Mouse (Mus musculus): ENCODE data around the gene Fgf23.

The Fgf23 gene

DNA sequence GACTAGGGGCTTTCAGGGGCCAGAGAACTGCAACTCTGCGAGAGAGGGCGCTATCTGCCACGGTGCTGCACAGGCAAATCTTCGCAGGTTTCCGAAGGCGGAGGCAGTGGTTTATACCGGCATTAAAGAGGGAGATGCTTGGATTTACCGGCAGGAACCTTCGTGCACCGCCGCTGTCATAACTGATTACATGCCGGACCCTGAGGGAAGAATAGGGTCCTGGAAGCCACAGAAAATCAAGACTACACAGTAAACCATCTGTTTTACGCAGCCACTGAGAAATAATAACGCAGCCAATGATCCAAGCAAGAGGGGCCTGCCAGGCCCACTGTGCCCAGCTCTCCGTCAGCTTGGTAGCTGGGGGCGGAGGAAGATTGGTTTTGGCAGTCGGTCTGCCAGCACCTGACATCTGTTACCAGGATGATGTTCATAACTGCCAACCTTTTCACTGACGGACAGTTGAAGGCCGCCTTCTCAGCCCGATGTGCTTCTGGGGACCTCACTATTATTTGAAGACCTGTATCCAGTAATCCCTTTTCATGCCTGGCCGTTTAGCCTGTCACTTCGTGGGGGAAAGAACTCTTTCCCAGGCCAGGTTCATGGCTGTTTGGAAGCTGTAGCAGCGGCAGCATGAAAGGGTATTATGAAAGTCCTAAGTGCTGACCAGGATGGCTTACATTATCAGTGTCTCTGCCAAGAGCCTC is 42.2 kb downstream of the Fgf23 start:
- DNase-seq (ENCODE audit: low spot score in 2 of 2) = no peak

DNA sequence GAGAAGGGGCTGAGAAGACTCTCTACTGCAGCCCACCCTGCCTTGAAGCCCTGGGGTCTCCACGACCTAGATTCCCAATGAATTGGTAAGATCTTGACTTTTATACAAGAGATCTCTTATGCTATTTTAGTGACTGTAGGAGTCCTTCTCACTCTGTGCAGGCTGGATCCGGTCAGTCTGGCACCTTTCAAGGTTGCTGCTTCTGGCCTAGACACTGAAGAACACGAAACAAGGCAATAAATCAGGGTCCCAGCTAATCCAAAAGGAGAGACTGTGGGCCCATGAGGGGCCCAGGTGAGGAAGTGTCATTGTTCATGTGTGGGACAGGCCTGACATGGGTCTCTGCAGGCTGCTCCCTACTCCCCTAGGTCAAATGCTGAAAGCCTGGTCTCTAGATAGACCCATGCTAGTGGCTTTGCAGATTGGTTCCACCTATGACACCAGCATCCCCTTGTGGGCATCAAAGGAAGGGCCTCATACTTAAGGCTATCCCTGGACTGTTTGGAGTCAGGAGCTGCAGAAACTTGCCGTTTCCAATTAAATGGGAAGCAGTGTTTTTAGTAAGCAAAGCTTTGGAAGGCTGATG is 49.6 kb downstream of the Fgf23 start:
- DNase-seq (ENCODE audit: low spot score in 2 of 2) = no peak

DNA sequence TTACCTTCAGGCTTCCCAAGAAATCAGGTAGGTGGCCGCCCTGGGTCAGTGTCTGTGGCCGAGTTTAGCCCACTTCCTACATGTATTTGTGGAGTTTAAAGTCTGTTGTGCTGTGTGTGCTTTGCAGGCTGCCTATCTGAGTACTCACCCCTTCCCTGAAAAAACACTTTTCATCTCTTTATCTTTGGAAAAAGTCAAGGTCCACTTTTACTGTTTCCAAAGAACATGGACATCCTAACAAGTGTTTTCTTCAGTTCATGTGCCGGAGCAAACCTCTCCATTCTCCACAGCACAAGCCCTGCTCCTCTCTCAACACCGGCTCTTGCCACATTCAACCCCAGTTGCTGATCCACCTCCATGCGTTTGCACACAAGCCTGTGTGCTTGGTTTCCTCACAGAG is 50.3 kb downstream of the Fgf23 start:
- no peak for DNase-seq (ENCODE audit: low spot score in 2 of 2)

DNA sequence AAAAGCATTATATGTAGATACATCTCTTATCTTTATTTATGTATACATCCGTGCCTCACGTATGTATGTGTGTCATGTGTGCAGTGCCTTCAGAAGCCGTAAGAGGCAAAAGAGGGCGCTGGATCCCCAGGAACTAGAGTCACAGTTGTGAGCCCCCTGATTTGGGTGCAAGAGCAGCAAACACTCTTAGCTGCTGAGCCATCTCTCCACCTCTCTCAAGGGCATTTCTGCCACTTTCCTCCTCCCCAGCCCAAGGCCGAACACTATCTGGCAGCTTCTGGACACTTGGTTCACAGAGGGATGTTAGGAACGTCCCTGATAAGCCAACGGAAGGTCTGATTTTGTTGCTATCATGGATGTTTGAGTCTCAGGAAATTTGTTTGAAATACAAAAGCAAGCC is 50.8 kb downstream of the Fgf23 start:
- no peak for DNase-seq (ENCODE audit: low spot score in 2 of 2)

DNA sequence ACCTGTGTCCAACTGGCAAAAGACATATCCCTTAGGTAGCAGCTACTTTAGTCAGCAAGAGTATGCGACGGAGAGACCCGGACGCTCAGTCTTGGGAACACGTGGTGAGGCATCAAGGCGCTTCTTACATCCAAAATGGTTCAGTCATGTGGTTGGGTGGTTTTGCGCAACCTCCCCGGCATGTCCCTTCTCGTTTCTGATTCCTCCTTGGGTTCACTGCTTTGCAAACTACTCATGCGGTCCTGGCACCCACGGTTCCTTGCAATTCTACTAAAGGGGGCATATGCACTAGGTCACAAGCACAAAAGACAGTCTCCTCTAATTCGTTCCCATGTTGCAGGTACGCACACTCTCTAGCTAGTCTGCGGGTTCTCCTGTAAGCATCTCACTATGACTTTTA is 57.0 kb downstream of the Fgf23 start:
- no peak for DNase-seq (ENCODE audit: low spot score in 2 of 2)

DNA sequence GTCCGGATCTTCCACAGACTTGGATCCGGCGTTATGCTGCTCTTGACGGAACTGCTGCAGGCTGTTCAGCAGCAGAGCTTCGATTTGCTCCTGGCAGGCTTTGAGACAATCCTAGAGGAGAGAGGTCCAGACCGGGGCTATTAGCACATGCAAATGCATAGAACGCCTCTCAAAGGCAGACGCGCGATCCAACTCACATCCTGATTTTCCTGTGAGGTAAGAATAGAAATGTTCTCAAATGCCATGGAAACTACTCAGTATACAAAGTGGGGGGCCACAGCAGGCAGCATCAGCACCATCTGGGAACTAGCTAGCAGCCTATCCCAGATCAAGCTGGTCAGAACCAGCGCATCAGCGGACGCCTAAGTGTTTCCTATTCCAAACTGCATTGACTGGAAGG is 57.7 kb downstream of the Fgf23 start:
- no peak for DNase-seq (ENCODE audit: low spot score in 2 of 2)
